Mouse (Mus musculus): ENCODE results near the gene Men1. TPM values are rescaled to one million over a fixed set of nuclear protein-coding genes. Genes with fewer than 3 reads are reported as not detected.

Men1 gene
- polyA plus RNA-seq, 1 experiment: 40.4 TPM

- no peak for DNase-seq (ENCODE audit: low read depth)
These were observed 55.5 kb downstream of the Men1 start for GRCm38 (mm10) chr19:6390251-6390650.

Other genes starting within 250 kb of the Men1 start
- 1.0 TPM in 2 replicates for gene Cdca5, start 250.0 kb upstream of the Men1 start, polyA plus RNA-seq (2012; rRNA removed)
- 0.37 TPM in 1 of 2 replicates, not detected in the other for gene AC131692.1, start 240.6 kb upstream of the Men1 start, polyA plus RNA-seq (2012; rRNA removed)
- 0.06 and 0.12 TPM in 2 replicates for gene Naaladl1, start 229.2 kb upstream of the Men1 start, polyA plus RNA-seq (2012; rRNA removed)
- 25.5 and 26.0 TPM in 2 replicates for gene Sac3d1, start 216.3 kb upstream of the Men1 start, polyA plus RNA-seq (2012; rRNA removed)
- gene Snx15, start 206.7 kb upstream of the Men1 start, polyA plus RNA-seq (2012; rRNA removed): 27.6 and 31.0 TPM in 2 replicates
- 2.8 and 2.9 TPM in 2 replicates for gene Batf2, start 194.0 kb upstream of the Men1 start, polyA plus RNA-seq (2012; rRNA removed)
- 141 and 162 TPM in 2 replicates for gene Arl2, start 193.4 kb upstream of the Men1 start, polyA plus RNA-seq (2012; rRNA removed)
- gene Majin, start 150.6 kb upstream of the Men1 start, polyA plus RNA-seq (2012; rRNA removed): 0.16 and 0.22 TPM in 2 replicates
- 1.7 and 2.8 TPM in 2 replicates for gene Gpha2, start 108.6 kb upstream of the Men1 start, polyA plus RNA-seq (2012; rRNA removed)
- gene Ppp2r5b, start 99.1 kb upstream of the Men1 start, polyA plus RNA-seq (2012; rRNA removed): 54.3 and 61.5 TPM in 2 replicates
- gene Atg2a, start 93.3 kb upstream of the Men1 start, polyA plus RNA-seq (2012; rRNA removed): 23.4 and 25.0 TPM in 2 replicates
- 156 and 198 TPM in 2 replicates for gene Ehd1, start 58.3 kb upstream of the Men1 start, polyA plus RNA-seq (2012; rRNA removed)
- 16.2 and 16.6 TPM in 2 replicates for gene Cdc42bpg, start 28.5 kb upstream of the Men1 start, polyA plus RNA-seq (2012; rRNA removed)
- gene Map4k2, start 6.2 kb downstream of the Men1 start, polyA plus RNA-seq (2012; rRNA removed): 83.4 and 95.3 TPM in 2 replicates
- gene Sf1, start 28.7 kb downstream of the Men1 start, polyA plus RNA-seq (2012; rRNA removed): 95.0 and 140 TPM in 2 replicates
- gene Pygm, start 49.4 kb downstream of the Men1 start, polyA plus RNA-seq (2012; rRNA removed): 13.1 and 15.8 TPM in 2 replicates
- 107 and 215 TPM in 2 replicates for gene Rasgrp2, start 64.4 kb downstream of the Men1 start, polyA plus RNA-seq (2012; rRNA removed)
- 1.6 and 1.7 TPM in 2 replicates for gene Nrxn2, start 83.8 kb downstream of the Men1 start, polyA plus RNA-seq (2012; rRNA removed)
- 0.24 and 0.27 TPM in 2 replicates for gene Slc22a12, start 208.1 kb downstream of the Men1 start, polyA plus RNA-seq (2012; rRNA removed)